Mouse (Mus musculus) MEL (cell line): ENCODE measurements at regions not wholly inside any gene's neighbourhood (a gene's known extent, or its start where the extent isn't known, plus 50 kb on each side); places are given as distances from the start of the nearest gene placed in this dataset.

Experiments used
- DNase-seq: peaks from one replicate; pipeline ENCODE4 v3.0.0; 2011; ENCODE audit warnings: low read depth, low spot score
- H3K27ac ChIP-seq: 2 replicates; pipeline ENCODE4 v1.5.1; 2012; ENCODE audit warnings: low read depth, mild to moderate bottlenecking, control low read depth, low read length, moderate library complexity; ENCODE audit not compliant: control insufficient read depth
- H3K27me3 ChIP-seq, 2 experiments: fragments of 150-350 bp in 1 of 2; sonication (generic) in 1 of 2; 2 replicates each; pipeline ENCODE4 v1.6.1; 2012; ENCODE audit warnings: low read length in 2 of 2, mild to moderate bottlenecking in 2 of 2, improper control_type of control experiment in 1 of 2, moderate library complexity in 1 of 2; ENCODE audit not compliant: insufficient read depth in 2 of 2, control insufficient read depth in 1 of 2
- H3K36me3 ChIP-seq, 2 experiments: 2 replicates each; pipeline ENCODE4 v1.6.1; 2012 to 2014; ENCODE audit warnings: low read length in 2 of 2, improper control_type of control experiment in 1 of 2, inconsistent platforms in 1 of 2, mild to moderate bottlenecking in 1 of 2; ENCODE audit not compliant: insufficient read depth in 2 of 2, control insufficient read depth in 1 of 2
- H3K4me1 ChIP-seq, 2 experiments: fragments of 150-350 bp in 1 of 2; sonication (generic) in 1 of 2; 2 replicates each; pipeline ENCODE4 v1.6.1; 2012; ENCODE audit warnings: low read length in 2 of 2, improper control_type of control experiment in 1 of 2, mild to moderate bottlenecking in 1 of 2; ENCODE audit not compliant: insufficient read depth in 2 of 2, control insufficient read depth in 1 of 2
- H3K4me3 ChIP-seq, 2 experiments: fragments of 150-350 bp in 1 of 2; sonication (generic) in 1 of 2; 2 replicates each; pipeline ENCODE4 v1.5.1; 2012; ENCODE audit warnings: low read depth in 2 of 2, low read length in 2 of 2, mild to moderate bottlenecking in 2 of 2, moderate library complexity in 2 of 2, control low read depth in 1 of 2, improper control_type of control experiment in 1 of 2; ENCODE audit not compliant: control insufficient read depth in 1 of 2, insufficient read depth in 1 of 2
- H3K79me2 ChIP-seq: 2 replicates; pipeline ENCODE4 v1.6.1; 2012; ENCODE audit warnings: mild to moderate bottlenecking, low read length, moderate library complexity; ENCODE audit not compliant: control insufficient read depth, poor library complexity, insufficient read depth
- H3K9ac ChIP-seq: 2 replicates; pipeline ENCODE4 v1.6.1; 2012; ENCODE audit warnings: low read depth, mild to moderate bottlenecking, control low read depth, low read length, moderate library complexity; ENCODE audit not compliant: control insufficient read depth, poor library complexity, severe bottlenecking
- H3K9me3 ChIP-seq: fragments of 150-350 bp; sonication (generic); replicated peaks from 2 replicates; pipeline ENCODE4 v1.6.1; 2012; ENCODE audit warnings: mild to moderate bottlenecking, low read length, improper control_type of control experiment, moderate library complexity; ENCODE audit not compliant: insufficient read depth
- BHLHE40 ChIP-seq: IDR thresholded peaks from 2 replicates; pipeline ENCODE4 v1.6.1; 2012; ENCODE audit warnings: low read depth, mild to moderate bottlenecking, inconsistent platforms, low read length, improper control_type of control experiment, borderline replicate concordance
- CHD1 ChIP-seq: IDR thresholded peaks from 2 replicates; pipeline ENCODE4 v1.6.1; 2012; ENCODE audit warnings: low read depth, mild to moderate bottlenecking, inconsistent platforms, low read length, improper control_type of control experiment
- CHD2 ChIP-seq: IDR thresholded peaks from 2 replicates; pipeline ENCODE4 v1.6.1; 2011; ENCODE audit warnings: low read length, improper control_type of control experiment
- CTCF ChIP-seq, 3 experiments: IDR thresholded peaks in 2 of 3; conservative IDR thresholded peaks in 1 of 3; 2 replicates each; pipeline ENCODE4 v1.5.1; 2011 to 2012; ENCODE audit warnings: low read length in 3 of 3, low read depth in 2 of 3, mild to moderate bottlenecking in 2 of 3, improper control_type of control experiment in 1 of 3, inconsistent platforms in 1 of 3, mixed read lengths in 1 of 3, moderate library complexity in 1 of 3; ENCODE audit not compliant: control insufficient read depth in 1 of 3, insufficient read depth in 1 of 3, poor library complexity in 1 of 3, severe bottlenecking in 1 of 3
- E2F4 ChIP-seq: IDR thresholded peaks from 2 replicates; pipeline ENCODE4 v1.6.1; 2011; ENCODE audit warnings: low read depth, low read length, improper control_type of control experiment, borderline replicate concordance
- EP300 ChIP-seq, 2 experiments: IDR thresholded peaks; 2 replicates each; pipeline ENCODE4 v1.6.1; 2011; ENCODE audit warnings: improper control_type of control experiment in 2 of 2, low read length in 2 of 2, low read depth in 1 of 2, mild to moderate bottlenecking in 1 of 2
- ETS1 ChIP-seq: IDR thresholded peaks from 2 replicates; pipeline ENCODE4 v1.6.1; 2012; ENCODE audit warnings: low read depth, mild to moderate bottlenecking, inconsistent platforms, low read length, improper control_type of control experiment, moderate library complexity
- HCFC1 ChIP-seq: IDR thresholded peaks from 2 replicates; pipeline ENCODE4 v1.6.1; 2012; ENCODE audit warnings: low read depth, mild to moderate bottlenecking, inconsistent platforms, low read length, improper control_type of control experiment, moderate library complexity
- JUND ChIP-seq: IDR thresholded peaks from 2 replicates; pipeline ENCODE4 v1.6.1; 2011; ENCODE audit warnings: low read depth, mild to moderate bottlenecking, improper control_type of control experiment, low read length
- MXI1 ChIP-seq: IDR thresholded peaks from 2 replicates; pipeline ENCODE4 v1.6.1; 2011; ENCODE audit warnings: mild to moderate bottlenecking, low read depth, low read length, improper control_type of control experiment
- MYB ChIP-seq: IDR thresholded peaks from 2 replicates; pipeline ENCODE4 v1.6.1; 2011; ENCODE audit warnings: mild to moderate bottlenecking, low read depth, low read length, improper control_type of control experiment
- NELFE ChIP-seq: IDR thresholded peaks from 2 replicates; pipeline ENCODE4 v1.6.1; 2011; ENCODE audit warnings: low read depth, low read length, improper control_type of control experiment
- NRF1 ChIP-seq: IDR thresholded peaks from 2 replicates; pipeline ENCODE4 v1.6.1; 2014; ENCODE audit warnings: low read depth, mild to moderate bottlenecking, inconsistent platforms, low read length, improper control_type of control experiment, moderate library complexity; ENCODE audit not compliant: poor library complexity, insufficient read depth, severe bottlenecking
- POLR2A ChIP-seq, 2 experiments: IDR thresholded peaks; 2 replicates each; pipeline ENCODE4 v1.6.1; 2011 to 2012; ENCODE audit warnings: low read length in 2 of 2, mild to moderate bottlenecking in 2 of 2, control low read depth in 1 of 2, improper control_type of control experiment in 1 of 2, low read depth in 1 of 2, moderate library complexity in 1 of 2; ENCODE audit not compliant: control insufficient read depth in 1 of 2, insufficient read depth in 1 of 2, poor library complexity in 1 of 2
- POLR2AphosphoS5 ChIP-seq: IDR thresholded peaks from 2 replicates; pipeline ENCODE4 v1.6.1; 2012; ENCODE audit warnings: low read depth, borderline replicate concordance, mild to moderate bottlenecking, inconsistent platforms, low read length, moderate library complexity, mixed read lengths
- RAD21 ChIP-seq: IDR thresholded peaks from 2 replicates; pipeline ENCODE4 v1.6.1; 2011; ENCODE audit warnings: mild to moderate bottlenecking, low read depth, low read length, improper control_type of control experiment
- SIN3A ChIP-seq: IDR thresholded peaks from 2 replicates; pipeline ENCODE4 v1.6.1; 2012; ENCODE audit warnings: low read length, improper control_type of control experiment, inconsistent platforms
- SMC3 ChIP-seq: IDR thresholded peaks from 2 replicates; pipeline ENCODE4 v1.6.1; 2011; ENCODE audit warnings: low read depth, low read length, improper control_type of control experiment
- ZC3H11A ChIP-seq: IDR thresholded peaks from 2 replicates; pipeline ENCODE4 v1.6.1; 2012; ENCODE audit warnings: low read depth, mild to moderate bottlenecking, inconsistent platforms, low read length, improper control_type of control experiment
- ZMIZ1 ChIP-seq: IDR thresholded peaks from 2 replicates; pipeline ENCODE4 v1.6.1; 2012; ENCODE audit warnings: low read depth, mild to moderate bottlenecking, inconsistent platforms, low read length, improper control_type of control experiment, moderate library complexity
- ZNF384 ChIP-seq: IDR thresholded peaks from 2 replicates; pipeline ENCODE4 v1.6.1; 2012; ENCODE audit warnings: low read depth, mild to moderate bottlenecking, inconsistent platforms, low read length, improper control_type of control experiment

DNA sequence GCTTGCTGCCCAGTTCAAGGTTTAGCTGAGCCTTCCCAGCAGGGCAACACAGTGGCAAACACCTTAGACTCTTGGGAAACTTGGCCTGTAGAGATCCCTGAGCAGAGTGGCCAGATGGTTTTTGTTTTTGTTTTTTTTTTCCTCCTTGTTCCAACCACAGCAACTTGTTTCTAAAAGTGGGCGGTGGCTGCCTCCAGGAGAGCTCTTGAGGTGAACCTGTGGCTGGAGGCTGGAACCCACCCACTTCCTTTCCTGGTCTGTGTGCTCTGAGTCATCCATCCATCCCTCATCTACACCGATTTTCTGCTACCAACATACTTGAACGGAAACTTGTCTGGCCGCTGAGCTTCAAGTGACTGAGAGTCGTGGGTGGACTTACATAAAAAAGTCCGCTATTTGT is 107.4 kb upstream of the Fut8 start:
- Histone ChIP-seq H3K27ac (peak overlapping the region; percentile 57), H3K4me3 (no peak overlapping the region), H3K9me3 (no peaks in the 10 kb centered on the region), H3K9ac (peak overlapping the region; percentile 1; the same call in 1 of the 2 replicates), H3K4me1 (peaks cover 28 to 55% of the 10 kb centered on the region in 2 experiments), H3K36me3 (peaks cover 0 to 56% of the 10 kb centered on the region in 2 experiments; a peak in 2 of 4 replicates), H3K79me2 (no peaks in the 10 kb centered on the region), H3K27me3 (no peaks in the 10 kb centered on the region)
- TF ChIP-seq SIN3A (peak; percentile 35; the same call in 1 of the 2 replicates), E2F4 (no peak), ZMIZ1 (no peak), EP300 (IDR thresholded peaks at IDR 0.05; ENCODE audit: low read depth in 1 of 2, low read length in 2 of 2) (peak; percentile 42 to 69; a peak in 2 of 4 replicates), NRF1 (no peak), CHD2 (no peak), BHLHE40 (no peak), SMC3 (no peak), MXI1 (no peak), POLR2AphosphoS5 (no peak), ETS1 (peak; percentile 72), CHD1 (no peak), MYB (no peak), RAD21 (no peak), POLR2A (IDR thresholded peaks at IDR 0.05; ENCODE audit: control insufficient read depth in 1 of 2, insufficient read depth in 1 of 2, low read depth in 1 of 2, low read length in 2 of 2, poor library complexity in 1 of 2) (peak in 1 of 2 experiments; percentile 28; a peak in 1 of 4 replicates), JUND (no peak), ZNF384 (peak; percentile 68; the same call in 1 of the 2 replicates)
- peak; percentile 86 for DNase-seq

DNA sequence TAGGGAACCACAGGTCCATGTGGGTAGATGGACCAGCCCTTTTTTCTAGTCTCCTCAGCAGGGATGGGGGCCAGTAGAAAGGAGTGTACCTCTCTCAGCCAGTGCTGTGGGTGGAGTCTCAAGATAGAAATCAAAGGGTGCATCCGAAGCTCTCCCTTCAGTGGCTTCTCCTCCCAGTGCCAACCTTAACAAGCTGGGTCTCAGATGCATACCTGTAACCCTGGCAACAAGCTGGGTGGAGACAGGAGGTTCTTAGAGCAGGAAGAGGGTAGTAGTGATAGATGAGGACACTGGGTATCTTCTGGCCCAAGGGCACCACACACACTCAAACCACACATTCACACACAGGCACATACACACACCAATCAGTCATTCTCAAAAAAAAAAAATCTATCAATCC is 113.7 kb upstream of the Fut8 start:
- Histone ChIP-seq H3K4me1 (peaks cover 0 to 18% of the 10 kb centered on the region in 2 experiments; a peak in 3 of 4 replicates), H3K9me3 (no peaks in the 10 kb centered on the region), H3K4me3 (no peak overlapping the region), H3K36me3 (peaks cover 0 to 19% of the 10 kb centered on the region in 2 experiments; a peak in 2 of 4 replicates), H3K9ac (no peak overlapping the region), H3K27me3 (no peaks in the 10 kb centered on the region), H3K27ac (no peak overlapping the region), H3K79me2 (no peaks in the 10 kb centered on the region)
- TF ChIP-seq NELFE (no peak), MYB (no peak), CTCF (IDR thresholded peaks at IDR 0.05 in 2 of 3, conservative IDR thresholded peaks at IDR 0.05 in 1 of 3; ENCODE audit: control insufficient read depth in 1 of 3, insufficient read depth in 1 of 3, low read depth in 2 of 3, low read length in 3 of 3, poor library complexity in 1 of 3, severe bottlenecking in 1 of 3) (no peak), NRF1 (no peak), EP300 (IDR thresholded peaks at IDR 0.05; ENCODE audit: low read depth in 1 of 2, low read length in 2 of 2) (no peak), HCFC1 (no peak), ZC3H11A (no peak), RAD21 (no peak)
- no peak for DNase-seq
